Mouse (Mus musculus) telencephalon, adult 2 months (tissue): Measurements from ENCODE around the gene Phf12.

ENCODE experiments used
- DNase-seq: peaks from one replicate; pipeline ENCODE4 v3.0.0-alpha.2; 2011; ENCODE audit warnings: low read depth, low spot score

Phf12 gene

DNA sequence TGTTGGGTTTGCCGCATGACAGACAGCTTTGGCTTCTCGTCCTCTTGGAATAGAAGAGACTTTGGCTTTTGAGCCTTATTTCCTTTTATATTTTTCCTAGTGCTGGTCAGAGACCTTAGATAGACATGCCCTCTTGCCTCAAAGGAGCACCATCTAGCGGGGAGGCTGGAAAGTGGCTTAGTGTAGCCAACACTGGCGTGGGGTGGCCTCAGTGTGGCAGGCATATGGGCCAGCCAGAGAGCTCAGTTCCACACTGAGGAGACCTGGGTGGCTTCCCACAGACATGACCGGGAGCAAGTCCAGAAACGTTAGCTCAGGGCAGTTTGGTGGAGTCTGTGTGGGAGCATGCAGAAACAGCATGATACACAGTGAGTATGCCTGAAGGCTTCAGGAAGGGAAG, 11.8 kb upstream of the Phf12 start:
- DNase-seq = no peak

DNA sequence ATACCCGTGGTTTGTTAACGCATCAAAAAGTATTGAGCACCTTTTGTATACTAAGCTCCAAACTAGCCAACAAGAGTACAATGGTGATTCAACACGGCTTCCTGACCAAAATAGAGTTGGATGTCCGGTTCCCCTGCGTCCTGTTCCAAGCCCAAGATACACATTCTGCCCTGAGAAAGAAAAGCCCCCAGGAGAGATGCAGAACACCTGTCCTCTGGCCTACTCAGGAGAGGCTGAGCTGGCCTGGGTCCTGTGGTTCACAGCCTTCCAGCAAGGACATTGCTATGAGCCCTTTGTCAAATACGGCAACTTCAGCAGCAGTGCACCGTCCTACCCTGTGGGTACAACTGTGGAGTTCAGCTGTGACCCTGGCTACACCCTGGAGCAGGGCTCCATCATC, 9.0 kb upstream of the Phf12 start:
- no peak for DNase-seq

DNA sequence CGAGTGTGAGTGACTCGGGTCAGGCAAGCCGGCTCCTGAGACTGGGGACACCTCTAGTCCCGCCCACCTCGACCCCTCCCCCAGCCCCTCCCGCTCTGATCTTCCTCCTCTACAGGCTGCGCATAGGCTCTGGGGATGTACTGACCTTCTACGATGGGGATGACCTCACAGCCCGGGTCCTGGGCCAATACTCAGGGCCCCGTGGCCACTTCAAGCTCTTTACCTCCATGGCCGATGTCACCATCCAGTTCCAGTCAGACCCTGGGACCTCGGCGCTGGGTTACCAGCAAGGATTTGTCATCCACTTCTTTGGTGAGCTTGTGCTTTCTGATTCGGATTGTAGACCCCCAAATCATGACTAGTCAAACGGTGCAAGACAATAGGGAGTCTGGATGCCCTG, 8.2 kb upstream of the Phf12 start:
- no peak for DNase-seq

DNA sequence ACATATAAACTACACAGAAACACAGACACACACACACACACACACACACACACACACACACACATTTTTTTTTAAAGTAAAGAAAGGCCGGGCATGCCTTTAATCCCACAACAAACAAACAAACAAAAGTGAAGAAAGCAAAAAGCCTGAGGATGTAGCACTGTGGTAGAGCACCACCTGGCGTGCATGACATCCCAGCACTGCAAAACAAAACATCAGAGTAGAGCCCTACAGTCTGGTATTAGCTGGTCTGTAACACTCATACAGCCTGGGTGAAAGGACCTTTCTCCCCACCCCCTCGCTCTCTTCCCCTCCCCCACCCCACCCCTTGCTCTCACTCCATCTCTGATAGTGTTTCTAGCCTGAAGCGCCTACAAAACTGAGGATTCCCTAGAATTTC, 6.7 kb upstream of the Phf12 start:
- DNase-seq = no peak

DNA sequence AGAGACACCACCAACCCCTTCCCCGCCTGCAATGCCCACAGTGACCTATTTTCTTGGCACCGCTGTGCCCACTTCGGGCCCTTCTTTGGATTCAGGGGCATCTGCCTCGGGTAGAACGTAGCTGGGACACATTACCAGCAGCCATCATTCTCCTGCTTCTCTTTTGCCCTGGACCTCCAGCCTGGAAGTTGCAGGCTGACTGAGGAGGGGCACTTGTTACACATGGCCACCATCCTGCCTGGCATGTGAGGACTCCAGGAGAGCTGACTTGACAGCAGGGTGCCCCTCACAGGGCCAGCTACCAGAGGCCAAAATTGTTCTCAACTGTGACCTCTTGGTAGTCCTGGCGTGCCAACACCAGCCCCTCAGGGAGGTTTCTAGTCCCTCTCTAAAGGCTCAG, 4.4 kb upstream of the Phf12 start:
- DNase-seq = no peak

DNA sequence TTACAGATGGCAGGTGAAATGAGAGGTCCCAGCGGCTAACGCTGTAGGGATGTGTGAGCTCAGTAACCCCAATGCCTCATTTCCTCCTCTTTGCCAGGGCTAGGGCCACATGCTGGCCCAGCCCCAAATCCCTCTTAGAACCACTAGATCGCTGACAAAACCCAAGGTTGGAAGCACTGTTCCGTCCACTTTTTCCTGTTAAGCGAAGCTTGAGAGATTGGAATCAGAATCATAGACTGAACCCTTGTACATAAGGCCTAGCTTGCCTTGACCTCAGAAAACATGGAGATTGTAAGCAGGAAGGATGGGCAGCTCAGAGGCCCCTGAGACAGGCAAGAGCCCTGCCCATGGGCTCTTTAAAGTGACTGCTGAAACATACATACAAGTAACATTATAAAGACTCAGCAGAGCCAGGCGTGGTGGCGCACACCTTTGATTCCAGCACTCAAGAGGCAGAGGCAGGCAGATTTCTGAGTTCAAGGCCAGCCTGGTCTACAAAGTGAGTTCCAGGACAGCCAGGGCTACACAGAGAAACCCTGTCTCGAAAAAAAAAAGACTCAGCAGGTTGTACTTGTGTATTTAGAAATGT, 3.2 kb upstream of the Phf12 start:
- no peak for DNase-seq

DNA sequence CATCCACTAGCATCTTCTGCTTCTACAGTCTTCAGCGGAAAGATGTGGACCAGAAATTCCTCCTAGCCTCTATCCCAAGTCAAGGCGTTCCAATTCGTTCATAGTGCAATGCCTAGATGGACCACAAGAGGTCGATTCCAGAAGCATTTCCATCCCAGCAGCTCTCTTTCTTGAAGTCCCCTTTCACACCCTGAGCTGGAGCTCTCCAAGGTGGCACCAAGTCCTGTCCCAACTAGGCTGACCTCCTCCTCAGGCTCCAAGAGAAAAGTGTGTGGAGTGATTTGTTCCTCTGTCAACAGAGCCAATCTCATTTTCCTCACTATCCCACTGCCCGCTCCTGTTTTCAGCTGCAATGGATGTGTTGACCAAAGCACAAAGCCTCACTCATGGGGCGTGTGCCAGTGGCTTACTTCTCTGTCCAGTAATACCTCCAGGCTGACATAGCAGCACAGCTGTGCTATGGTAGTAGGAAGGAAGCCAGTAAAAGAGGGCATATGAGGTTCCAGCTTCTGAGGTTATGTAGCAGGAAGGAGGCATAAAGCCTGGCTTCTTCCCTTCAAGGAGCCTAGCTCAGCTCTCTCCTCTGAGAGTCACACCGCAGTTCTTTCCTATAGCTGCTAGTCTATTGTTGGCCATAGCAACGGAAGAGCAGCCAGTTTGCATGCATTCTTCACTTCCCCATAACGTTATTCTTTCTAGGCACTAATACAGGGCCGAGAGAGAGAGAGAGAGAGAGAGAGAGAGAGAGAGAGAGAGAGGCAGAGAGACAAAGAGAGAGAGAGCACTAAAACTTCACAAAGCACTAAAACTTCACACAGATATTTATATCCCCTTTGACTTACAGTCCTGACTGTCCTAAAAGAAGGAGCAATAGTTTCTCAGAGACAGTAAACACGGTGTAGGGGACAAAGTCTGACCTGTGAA, 2.0 kb upstream of the Phf12 start:
- DNase-seq = peak; percentile 62

DNA sequence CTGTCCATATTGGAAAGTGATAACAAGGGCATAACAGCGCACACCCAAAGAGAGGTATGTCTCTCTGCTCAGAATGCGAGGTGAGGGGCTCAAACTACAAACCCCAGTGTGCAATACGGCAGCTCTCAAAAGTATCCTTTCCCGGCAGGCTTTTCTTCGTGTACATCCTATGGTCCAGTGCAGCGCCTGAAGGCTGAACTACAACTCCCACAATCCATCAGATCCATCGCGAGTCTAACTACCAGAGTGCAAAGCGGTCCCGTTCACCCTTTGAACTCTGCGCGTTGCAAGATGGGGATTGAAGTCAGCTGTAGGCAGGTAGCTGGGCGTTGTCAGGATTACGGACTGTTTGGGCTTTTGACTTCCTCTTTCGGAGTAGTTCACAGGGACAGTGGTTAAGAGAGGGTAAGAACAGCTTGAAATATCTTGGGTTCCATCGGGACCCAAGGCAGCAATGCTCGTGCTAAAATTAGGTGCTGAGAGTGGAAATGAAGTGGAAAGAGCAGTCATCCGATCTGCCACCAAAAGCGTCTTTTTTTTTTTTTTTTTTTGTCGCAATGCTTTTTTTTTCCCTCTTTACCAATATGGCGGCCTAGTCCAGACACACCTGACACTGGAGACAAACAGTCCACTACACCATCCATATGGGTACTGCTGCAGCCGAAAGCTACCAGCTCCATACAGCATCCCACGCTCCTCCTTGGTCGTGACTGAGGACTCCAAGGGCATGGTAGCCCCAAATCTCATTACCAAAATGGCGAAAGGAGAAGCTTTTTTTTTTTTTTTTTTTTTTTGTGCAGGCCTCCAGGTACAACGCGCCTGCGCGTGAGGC, 729 bp upstream of the Phf12 start:
- DNase-seq = peak; percentile 100

DNA sequence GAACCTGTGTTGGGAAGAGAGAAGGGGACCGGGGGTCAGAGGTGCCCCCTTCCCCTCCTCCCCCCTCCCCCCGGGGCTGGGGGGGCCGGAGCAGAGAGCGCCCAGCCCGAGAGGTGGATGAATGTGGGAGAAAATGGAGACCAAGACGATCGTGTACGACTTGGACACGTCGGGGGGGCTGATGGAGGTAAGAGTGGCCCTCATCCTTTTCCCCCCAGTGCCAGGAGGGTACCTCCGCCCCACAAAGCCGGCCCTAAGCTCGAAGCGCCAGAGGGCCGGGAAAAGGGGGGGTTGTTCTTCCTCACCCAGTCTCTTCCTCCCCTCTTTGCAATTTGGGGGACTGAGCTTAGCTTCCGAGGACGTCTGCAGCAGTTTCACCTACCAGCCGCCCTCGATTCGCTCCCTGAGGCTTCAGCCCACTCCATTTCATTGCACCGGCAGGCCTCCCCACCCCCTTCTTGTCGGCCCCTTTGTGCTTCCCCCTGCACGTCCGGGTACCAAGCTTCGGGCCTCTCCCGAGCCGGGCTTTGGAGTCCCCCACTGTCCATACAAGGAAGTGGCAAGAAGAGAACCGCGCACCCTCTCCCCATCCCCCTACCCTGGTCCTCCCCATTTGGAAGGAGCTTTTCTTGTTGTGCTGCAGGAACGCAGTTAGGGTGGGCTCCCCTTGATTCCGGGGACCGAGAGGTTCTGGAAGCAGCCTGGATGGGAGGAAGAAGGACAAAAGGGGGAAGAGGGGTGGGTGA, 810 bp downstream of the Phf12 start:
- DNase-seq = no peak

DNA sequence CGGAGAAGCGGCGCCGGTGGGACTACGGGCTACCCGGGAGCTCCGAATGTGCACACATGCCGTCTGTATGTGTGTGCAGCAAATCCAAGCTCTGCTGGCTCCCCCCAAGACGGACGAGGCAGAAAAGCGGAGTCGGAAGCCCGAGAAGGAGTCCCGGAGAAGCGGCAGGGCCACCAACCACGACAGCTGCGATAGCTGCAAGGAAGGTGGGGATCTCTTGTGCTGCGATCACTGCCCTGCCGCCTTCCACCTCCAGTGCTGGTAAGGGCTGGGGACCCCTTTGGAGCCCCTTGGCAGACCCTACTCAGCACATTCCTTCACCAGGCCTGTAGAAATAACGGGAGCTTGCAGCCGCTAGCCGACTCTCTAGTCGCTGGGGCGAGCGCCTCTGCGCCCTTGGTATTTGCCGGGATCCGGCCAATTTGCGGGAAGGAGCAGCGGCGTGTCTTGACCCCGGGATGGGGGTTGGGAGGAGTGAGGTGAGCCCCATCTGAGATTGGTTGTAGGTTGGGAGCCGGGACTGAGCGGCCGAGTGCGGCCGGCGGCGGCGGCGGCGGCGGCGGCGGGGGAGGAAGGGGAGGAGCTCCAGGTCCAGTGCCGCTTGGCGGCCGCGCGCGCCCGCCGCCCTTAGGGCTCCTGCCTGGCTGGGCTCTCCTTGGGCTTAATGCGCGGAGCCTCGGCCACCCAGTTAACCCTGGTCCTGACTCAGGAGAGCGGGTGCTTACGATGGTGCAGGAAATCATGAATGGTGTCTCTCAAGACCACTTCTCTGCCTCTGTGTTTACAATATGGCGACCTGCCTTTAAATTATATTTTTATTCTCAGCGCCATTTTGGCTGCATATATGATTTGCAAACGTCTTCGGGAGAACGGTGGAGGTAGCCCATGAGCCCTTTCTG, 1.6 kb downstream of the Phf12 start:
- no peak for DNase-seq

DNA sequence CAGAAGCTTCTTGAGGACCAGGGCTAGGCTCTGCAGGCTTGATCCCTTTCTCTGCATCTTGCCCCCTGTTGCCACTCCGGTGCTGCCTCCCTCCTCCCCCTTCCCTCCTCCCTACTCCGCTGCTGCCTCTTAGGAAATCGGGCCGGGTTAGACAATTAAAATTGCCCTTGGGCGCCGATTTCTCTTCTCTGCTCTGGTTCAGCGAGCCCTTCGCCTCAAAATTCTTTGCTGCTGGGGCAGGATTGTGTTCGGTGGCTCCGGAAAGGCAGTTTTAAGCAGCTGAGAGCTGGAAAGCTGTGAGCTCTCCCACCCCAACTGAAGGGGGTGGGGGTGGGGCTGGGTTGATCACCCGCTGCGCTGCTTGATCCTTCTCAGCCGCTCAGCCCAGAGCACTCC, 2.3 kb downstream of the Phf12 start:
- DNase-seq = no peak

DNA sequence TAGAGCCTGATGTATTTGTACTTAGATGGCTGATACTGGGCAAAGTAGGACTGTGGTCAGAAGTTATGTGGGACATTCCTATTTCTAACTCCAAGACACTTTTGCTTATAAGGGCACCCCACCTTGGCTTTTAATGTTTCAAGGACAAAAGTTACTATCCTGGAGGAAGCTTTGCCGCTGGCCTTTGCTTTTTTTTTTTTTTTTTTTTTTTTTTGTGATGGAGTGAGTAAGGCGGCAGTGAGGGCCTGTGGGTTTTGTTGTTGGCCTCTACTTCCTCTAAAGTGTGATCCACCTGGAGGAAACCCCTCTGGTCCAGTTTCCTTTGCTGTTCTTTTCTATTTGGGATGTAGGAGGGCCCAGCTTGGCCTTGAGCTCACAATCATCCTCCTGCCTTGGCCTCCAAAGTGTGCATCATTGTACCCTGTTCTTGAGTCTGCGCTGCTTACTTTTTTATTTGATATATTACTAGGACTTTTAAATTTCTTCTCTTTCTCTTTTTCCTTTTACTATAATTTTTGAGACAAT, 3.0 kb downstream of the Phf12 start:
- DNase-seq = no peak

DNA sequence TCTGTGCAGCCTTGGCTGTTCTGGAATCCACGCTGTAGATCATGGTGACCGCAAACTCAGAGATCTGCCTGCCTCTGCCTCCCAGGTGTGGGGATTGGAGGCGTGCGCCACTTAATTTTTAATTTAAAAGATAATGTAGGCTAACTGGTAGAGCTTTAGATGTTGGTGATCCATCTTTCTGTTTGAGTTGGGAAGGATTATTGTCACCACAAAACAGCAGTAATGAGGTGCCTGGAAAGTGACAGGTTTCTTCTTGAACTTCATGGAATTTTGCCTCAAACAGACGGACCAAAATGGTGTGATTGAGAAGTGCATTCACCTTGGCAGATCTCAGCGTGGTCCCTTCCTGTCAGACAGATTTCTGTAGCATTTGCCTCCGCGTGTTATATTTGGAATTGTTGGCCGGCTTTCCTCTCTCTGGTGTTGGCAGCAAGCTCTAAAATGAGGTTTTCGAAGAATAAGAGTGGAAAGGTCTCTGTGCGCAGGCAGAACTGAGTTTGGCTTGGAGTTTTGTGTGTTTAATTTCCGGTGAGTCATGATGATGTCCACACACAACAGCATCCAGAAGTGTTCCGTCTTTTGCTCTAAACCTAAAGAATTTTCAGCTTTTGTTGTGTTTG, 6.6 kb downstream of the Phf12 start:
- peak; percentile 65 for DNase-seq

DNA sequence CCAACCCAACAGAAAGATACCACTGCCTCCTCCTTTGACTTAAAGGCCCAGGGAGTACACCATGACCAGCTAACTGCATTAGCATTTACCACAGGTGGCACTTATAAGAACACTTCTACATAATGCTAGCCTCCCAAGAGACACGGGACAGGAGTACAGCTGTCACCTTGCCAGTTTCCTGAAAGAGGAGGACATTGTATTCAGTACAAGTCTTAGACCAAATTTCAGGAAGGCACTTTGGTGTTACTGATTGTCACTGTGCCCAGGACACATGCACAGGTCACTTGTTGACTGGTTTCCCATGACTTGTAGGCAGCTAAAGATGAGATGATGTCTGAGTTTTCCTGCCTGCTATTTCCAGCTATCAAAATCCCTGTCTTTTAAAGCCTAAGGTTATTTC, 13.0 kb downstream of the Phf12 start:
- DNase-seq = no peak

DNA sequence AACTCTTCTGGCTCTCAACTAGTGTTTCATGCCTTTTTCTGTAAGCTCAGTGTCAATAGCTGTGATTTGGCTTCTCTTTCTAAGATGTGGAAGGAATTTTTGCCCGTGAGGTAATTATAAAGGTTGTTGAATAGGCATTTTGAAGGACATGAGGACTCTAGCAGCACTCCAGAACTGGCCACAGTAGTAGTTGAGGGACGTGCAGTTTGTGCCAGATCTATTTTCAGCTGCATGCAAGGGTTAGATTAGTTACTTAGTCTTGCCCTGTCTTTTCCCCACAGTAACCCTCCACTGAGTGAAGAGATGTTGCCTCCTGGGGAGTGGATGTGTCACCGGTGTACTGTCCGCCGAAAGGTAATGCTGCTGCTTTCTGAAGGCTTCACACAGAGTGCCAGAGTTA, 23.9 kb downstream of the Phf12 start:
- no peak for DNase-seq

DNA sequence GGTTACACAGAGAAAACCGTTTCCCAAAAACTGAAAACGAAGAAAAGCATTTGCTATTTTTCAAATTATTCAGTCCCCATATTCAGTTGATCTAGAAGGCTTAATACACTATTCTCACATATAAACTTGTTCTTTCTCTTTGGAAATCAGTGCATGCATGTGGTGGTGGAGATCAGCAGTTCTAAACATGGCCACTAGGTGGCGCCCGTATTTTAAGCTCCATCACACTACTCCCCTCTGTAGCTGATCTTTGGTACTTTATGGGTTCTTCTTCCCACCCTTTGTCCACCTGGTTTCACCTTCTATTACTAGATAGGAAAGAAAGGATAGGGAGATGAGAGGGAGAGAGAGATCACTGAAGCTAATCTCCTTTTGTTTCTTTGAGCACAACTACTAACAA, 37.1 kb downstream of the Phf12 start:
- peak; percentile 45 for DNase-seq

DNA sequence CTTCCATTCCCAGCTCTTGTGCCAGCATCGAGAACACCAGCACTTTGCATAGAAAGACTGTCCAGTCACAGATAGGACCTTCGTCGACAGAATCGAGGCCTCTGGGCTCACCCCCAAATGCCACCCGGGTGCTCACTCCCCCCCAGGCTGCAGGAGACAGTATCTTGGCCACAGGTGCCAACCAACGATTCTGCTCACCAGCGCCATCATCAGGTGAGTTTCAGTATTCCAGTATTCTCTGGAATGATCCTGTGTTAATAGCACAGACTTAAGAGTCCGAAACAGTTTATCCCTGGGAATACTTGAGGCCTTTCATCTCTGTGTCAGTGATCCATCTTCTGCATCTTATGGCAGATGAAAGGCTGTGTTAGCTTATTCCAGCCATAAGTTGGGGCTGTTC, 41.1 kb downstream of the Phf12 start:
- no peak for DNase-seq

DNA sequence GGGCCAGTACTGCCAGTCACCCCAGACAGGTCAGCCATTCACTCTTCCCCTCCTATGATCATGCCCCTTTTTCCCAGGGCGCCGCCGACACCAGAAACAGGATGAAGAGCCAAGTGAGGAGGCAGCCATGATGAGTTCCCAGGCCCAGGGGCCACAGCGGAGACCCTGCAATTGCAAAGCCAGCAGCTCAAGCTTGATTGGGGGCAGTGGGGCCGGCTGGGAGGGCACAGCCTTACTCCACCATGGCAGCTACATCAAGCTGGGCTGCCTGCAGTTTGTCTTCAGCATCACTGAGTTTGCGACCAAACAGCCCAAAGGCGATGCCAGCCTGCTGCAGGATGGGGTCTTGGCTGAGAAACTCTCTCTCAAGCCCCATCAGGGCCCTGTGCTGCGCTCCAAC, 46.7 kb downstream of the Phf12 start:
- DNase-seq = no peak

DNA sequence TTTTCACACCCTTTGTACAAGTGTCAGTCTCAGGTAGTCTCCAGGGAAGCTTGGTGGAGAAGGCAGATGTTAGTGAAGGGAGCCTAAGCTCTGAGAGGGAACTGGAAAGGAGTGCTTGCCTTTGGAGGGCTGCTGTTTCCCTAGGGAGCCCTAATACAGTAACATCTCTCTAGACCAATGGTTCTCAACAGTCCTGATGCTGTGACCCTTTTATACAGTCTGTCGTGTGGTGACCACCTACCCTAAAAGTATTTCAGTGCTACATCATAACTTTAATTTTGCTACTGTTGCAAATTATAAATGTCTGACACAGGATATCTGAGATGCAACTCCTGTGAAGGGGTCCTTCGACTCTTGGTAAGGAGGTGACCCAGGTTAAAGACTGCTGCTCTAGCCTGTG, 48.0 kb downstream of the Phf12 start:
- no peak for DNase-seq

DNA sequence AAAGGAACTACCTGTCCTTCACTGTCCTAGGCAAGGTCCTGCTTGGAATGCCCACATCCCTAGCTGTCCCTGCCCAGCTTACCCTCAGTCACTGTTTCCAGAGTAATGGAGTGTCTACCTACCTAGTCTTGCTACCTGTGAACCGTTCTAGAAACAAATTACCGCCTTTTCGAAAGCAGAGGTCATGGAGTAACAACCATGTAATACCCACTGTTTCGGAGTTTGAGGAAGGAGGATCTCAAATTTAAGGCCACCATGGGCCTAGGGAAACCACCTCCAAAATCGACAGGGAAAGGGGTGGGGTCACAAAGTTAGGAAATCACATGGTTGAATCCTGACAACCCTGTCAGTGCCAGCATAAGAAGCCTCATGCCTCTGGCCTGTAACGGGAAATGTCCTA, 48.8 kb downstream of the Phf12 start:
- DNase-seq = no peak
